Mouse (Mus musculus) brown adipose tissue, adult 24 weeks (tissue): Measurements from ENCODE around the gene Gm20503. TPM values are rescaled to one million over a fixed set of nuclear protein-coding genes. Genes with fewer than 3 reads are reported as not detected.

ENCODE experiments used
- polyA plus RNA-seq: library from polyadenylated mRNA; stranded (reverse); fragments of >200 nt; gene quantifications from 2 replicates; pipeline ENCODE4 v1.2.4, GENCODE M21; 2012; ENCODE audit not compliant: missing spikeins, insufficient read depth, insufficient read length

The Gm20503 gene
- polyA plus RNA-seq, 1 experiment = not detected

Other genes with a start within 250 kb of the Gm20503 start
- gene Olfr267, start 215.5 kb upstream of the Gm20503 start, polyA plus RNA-seq = not detected in 2 replicates
- 34.3 and 36.3 TPM in 2 replicates for gene Ecpas, start 90.5 kb upstream of the Gm20503 start, polyA plus RNA-seq
- not detected in 2 replicates for gene Zkscan16, start 59.6 kb upstream of the Gm20503 start, polyA plus RNA-seq
- gene Ptgr1, start 16.1 kb upstream of the Gm20503 start, polyA plus RNA-seq = 3.4 and 5.9 TPM in 2 replicates
- gene Dnajc25, start 8.1 kb upstream of the Gm20503 start, polyA plus RNA-seq = 16.4 and 17.4 TPM in 2 replicates
- gene Gng10, start 31.9 kb downstream of the Gm20503 start, polyA plus RNA-seq = 34.8 and 39.2 TPM in 2 replicates
- gene AI481877, start 135.8 kb downstream of the Gm20503 start, polyA plus RNA-seq = not detected in 2 replicates
- 5.9 and 7.0 TPM in 2 replicates for gene Ugcg, start 186.0 kb downstream of the Gm20503 start, polyA plus RNA-seq